Mouse (Mus musculus) layer of hippocampus, adult 9-10 months (tissue): Measurements from ENCODE around the gene Slc5a9.
"Not testable (repeated sequence)": the region's sequence is repeated elsewhere in the genome, so short reads cannot be mapped to it uniquely, and the experiment has no call there.

Experiments
- DNase-seq: peaks from one replicate; pipeline ENCODE4 v3.0.0; 2022; ENCODE audit warnings: low spot score

The Slc5a9 gene

GRCm38 (mm10) chr4:111902775-111903174, at the start of gene Slc5a9:
Slc5a9 (minus strand) TSS chr4:111902918.
- DNase-seq: no peak

- DNase-seq: no peak
Measured at GRCm38 (mm10) chr4:111919092-111919491, 16.4 kb upstream of the Slc5a9 start, which contains the start of gene Skint8. Skint8 (plus strand) TSS chr4:111919392.

GRCm38 (mm10) chr4:111907926-111908325, 5.2 kb upstream of the Slc5a9 start:
- DNase-seq: peak; percentile 16

- no peak for DNase-seq
Measured at GRCm38 (mm10) chr4:111901473-111901872, 1.2 kb downstream of the Slc5a9 start.

- DNase-seq: not testable (repeated sequence)
Measured at GRCm38 (mm10) chr4:111900491-111900890, 2.2 kb downstream of the Slc5a9 start.

- no peak for DNase-seq
Measured at GRCm38 (mm10) chr4:111898566-111898965, 4.2 kb downstream of the Slc5a9 start.

- DNase-seq: no peak
Measured at GRCm38 (mm10) chr4:111897755-111898154, 5.0 kb downstream of the Slc5a9 start.

- DNase-seq: no peak
Measured at GRCm38 (mm10) chr4:111892138-111892537, 10.6 kb downstream of the Slc5a9 start.

GRCm38 (mm10) chr4:111886607-111887006, 16.1 kb downstream of the Slc5a9 start:
- peak; percentile 93 for DNase-seq

GRCm38 (mm10) chr4:111886018-111886417, 16.7 kb downstream of the Slc5a9 start:
- DNase-seq: peak; percentile 80

GRCm38 (mm10) chr4:111883543-111883942, 19.2 kb downstream of the Slc5a9 start:
- no peak for DNase-seq

- no peak for DNase-seq
Measured at GRCm38 (mm10) chr4:111880112-111880875, 22.4 kb downstream of the Slc5a9 start.

- DNase-seq: no peak
Measured at GRCm38 (mm10) chr4:111867743-111868401, 34.8 kb downstream of the Slc5a9 start.

- DNase-seq: peak; percentile 50
Measured at GRCm38 (mm10) chr4:111866701-111867100, 36.0 kb downstream of the Slc5a9 start.

GRCm38 (mm10) chr4:111852626-111853025, 50.1 kb downstream of the Slc5a9 start:
- DNase-seq: no peak

- no peak for DNase-seq
Measured at GRCm38 (mm10) chr4:111838882-111839281, 63.8 kb downstream of the Slc5a9 start.
